Mouse (Mus musculus): ENCODE measurements around the gene Plcl1. TPM values are rescaled to one million over a fixed set of nuclear protein-coding genes. Genes with fewer than 3 reads are reported as not detected.
A peak's percentile ranks its signal among the peaks of the same experiment; 100 is the strongest.

Gene Plcl1
- polyA plus RNA-seq, 1 experiment from 2014 or later, result 4.4 TPM

DNA sequence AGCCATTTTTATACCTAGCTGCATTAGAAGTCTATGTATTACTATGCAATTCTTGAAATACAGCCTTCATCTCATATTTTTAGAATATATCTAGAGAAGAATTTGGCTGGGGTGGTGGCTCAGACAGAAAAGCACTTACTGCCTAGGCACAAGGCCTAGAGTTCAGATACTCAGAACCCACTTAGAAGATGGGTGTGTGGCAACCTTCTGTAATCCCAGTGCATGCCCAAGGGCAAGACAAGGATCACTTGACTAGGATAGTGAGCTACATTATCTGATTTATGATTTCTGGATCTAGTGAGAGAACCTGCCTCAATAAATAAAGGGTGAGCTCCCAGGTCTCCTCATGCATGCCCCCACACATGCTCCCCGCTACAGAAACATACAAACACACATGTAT, 294.3 kb downstream of the Plcl1 start:
- no peak overlapping the region for H3K4me3 ChIP-seq
- no peak for ATAC-seq (ENCODE audit: low read depth)
- H3K9ac ChIP-seq, result no peak overlapping the region
- H3K27me3 ChIP-seq, result no peaks in the 10 kb centered on the region
- WGBS, result 86% methylated on average over 1 of the region's 1 CpGs
- no peaks in the 10 kb centered on the region for H3K9me3 ChIP-seq
- H3K27ac ChIP-seq (replicated peaks), result no peak overlapping the region
- peaks cover 16% of the 10 kb centered on the region for H3K4me1 ChIP-seq (replicated peaks)
- H3K36me3 ChIP-seq, result 0 out of 2 replicates have a peak, but pooled peaks cover 7% of the 10 kb centered on the region
- no peak overlapping the region for H3K4me2 ChIP-seq

GRCm38 (mm10) chr1:55700726-55701125, 295.0 kb downstream of the Plcl1 start:
- Histone ChIP-seq H3K4me3 (no peak overlapping the region), H3K4me2 (no peak overlapping the region), H3K27me3 (no peaks in the 10 kb centered on the region), H3K9ac (no peak overlapping the region), H3K9me3 (no peaks in the 10 kb centered on the region), H3K4me1 (replicated peaks) (peaks cover 23% of the 10 kb centered on the region), H3K27ac (replicated peaks) (no peak overlapping the region), H3K36me3 (0 out of 2 replicates have a peak, but pooled peaks cover 7% of the 10 kb centered on the region)
- WGBS, result 22% methylated on average over 6 of the region's 6 CpGs
- ATAC-seq (ENCODE audit: low read depth), result no peak

GRCm38 (mm10) chr1:55701601-55702000, 295.9 kb downstream of the Plcl1 start:
- Histone ChIP-seq H3K4me2 (no peak overlapping the region), H3K27ac (replicated peaks) (no peak overlapping the region), H3K9me3 (no peaks in the 10 kb centered on the region), H3K36me3 (0 out of 2 replicates have a peak, but pooled peaks cover 4% of the 10 kb centered on the region), H3K9ac (no peak overlapping the region), H3K27me3 (no peaks in the 10 kb centered on the region), H3K4me1 (replicated peaks) (peaks cover 28% of the 10 kb centered on the region), H3K4me3 (no peak overlapping the region)
- WGBS, result 69% methylated on average over 6 of the region's 6 CpGs
- ATAC-seq (ENCODE audit: low read depth), result no peak

- H3K27ac ChIP-seq (replicated peaks), result no peak overlapping the region
- H3K36me3 ChIP-seq, result no peaks in the 10 kb centered on the region
- no peak for ATAC-seq (ENCODE audit: low read depth)
- no peaks in the 10 kb centered on the region for H3K27me3 ChIP-seq
- no peak overlapping the region for H3K4me2 ChIP-seq
- no peaks in the 10 kb centered on the region for H3K9me3 ChIP-seq
- peaks cover 28% of the 10 kb centered on the region for H3K4me1 ChIP-seq (replicated peaks)
- no peak overlapping the region for H3K4me3 ChIP-seq
- no peak overlapping the region for H3K9ac ChIP-seq
- WGBS, result 45% methylated on average over 3 of the region's 3 CpGs
These were observed 296.4 kb downstream of the Plcl1 start for GRCm38 (mm10) chr1:55702106-55702505.

DNA sequence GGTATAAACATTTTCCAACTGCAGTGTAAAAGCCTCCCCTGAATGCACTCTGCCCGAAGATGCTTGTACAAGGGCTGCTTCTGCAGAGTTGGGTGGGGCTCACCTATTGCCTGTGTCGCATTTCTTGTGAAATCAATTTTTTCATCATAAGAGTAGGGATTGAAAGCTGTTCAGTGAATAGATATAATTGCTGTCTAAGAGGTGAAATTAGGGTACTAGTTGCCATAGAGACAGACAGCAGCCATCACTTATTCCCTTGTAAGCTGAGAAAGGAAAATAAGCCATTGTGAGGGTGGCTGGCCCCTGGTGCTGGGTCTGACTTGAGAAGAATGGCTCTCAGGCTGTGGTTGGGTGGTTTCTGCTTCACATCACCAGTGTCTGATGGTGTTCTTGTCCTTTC, 299.0 kb downstream of the Plcl1 start:
- H3K4me1 ChIP-seq (replicated peaks), result peaks cover 28% of the 10 kb centered on the region
- WGBS, result 20% methylated on average over 2 of the region's 2 CpGs
- no peak overlapping the region; the same call in 1 of the 2 replicates for H3K27ac ChIP-seq (replicated peaks)
- H3K4me3 ChIP-seq, result no peak overlapping the region
- H3K9me3 ChIP-seq, result no peaks in the 10 kb centered on the region
- peak; percentile 70; the same call in 1 of the 2 replicates for ATAC-seq (ENCODE audit: low read depth)
- H3K36me3 ChIP-seq, result no peaks in the 10 kb centered on the region
- H3K27me3 ChIP-seq, result no peaks in the 10 kb centered on the region
- no peak overlapping the region for H3K9ac ChIP-seq
- no peak overlapping the region for H3K4me2 ChIP-seq

DNA sequence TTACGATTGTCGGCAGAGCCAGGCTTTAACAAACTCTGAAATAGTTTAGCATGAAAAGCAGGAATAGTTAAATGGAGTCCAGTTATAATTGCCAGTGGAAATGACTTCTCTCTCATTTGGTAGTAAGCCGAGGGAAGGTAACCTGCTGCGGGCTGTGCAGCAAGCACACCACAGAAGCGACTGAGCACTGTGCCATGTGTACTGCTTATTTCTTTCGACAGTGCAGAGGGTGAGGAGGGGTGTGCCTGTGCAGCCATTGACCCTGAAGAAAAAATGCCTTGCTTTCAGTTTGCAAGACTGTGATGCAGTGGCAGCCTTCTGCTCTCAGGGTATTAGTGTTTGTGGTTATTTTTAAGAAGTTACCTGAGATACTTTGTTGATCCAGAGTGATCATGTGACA, 299.5 kb downstream of the Plcl1 start:
- 41% methylated on average over 6 of the region's 6 CpGs for WGBS
- no peak overlapping the region; the same call in 1 of the 2 replicates for H3K27ac ChIP-seq (replicated peaks)

GRCm38 (mm10) chr1:55705756-55706155, 300.0 kb downstream of the Plcl1 start:
- no peak overlapping the region for H3K4me3 ChIP-seq
- H3K9ac ChIP-seq, result no peak overlapping the region
- no peak overlapping the region for H3K4me2 ChIP-seq
- no peaks in the 10 kb centered on the region for H3K36me3 ChIP-seq
- peaks cover 25% of the 10 kb centered on the region for H3K4me1 ChIP-seq (replicated peaks)
- no peaks in the 10 kb centered on the region for H3K27me3 ChIP-seq
- 22% methylated on average over 3 of the region's 3 CpGs for WGBS
- no peak overlapping the region for H3K27ac ChIP-seq (replicated peaks)
- no peaks in the 10 kb centered on the region for H3K9me3 ChIP-seq
- no peak for ATAC-seq (ENCODE audit: low read depth)

More for the DNA sequence above, 299.5 kb downstream of the Plcl1 start:
- Histone ChIP-seq H3K36me3 (no peaks in the 10 kb centered on the region), H3K4me2 (0 out of 2 replicates have a peak overlapping the region, but pooled peaks have one; percentile 1), H3K4me3 (no peak overlapping the region), H3K4me1 (replicated peaks) (peaks cover 28% of the 10 kb centered on the region), H3K9me3 (no peaks in the 10 kb centered on the region), H3K9ac (no peak overlapping the region), H3K27me3 (no peaks in the 10 kb centered on the region)
- 0 out of 2 replicates have a peak, but pooled peaks have one; percentile 62 for ATAC-seq (ENCODE audit: low read depth)

GRCm38 (mm10) chr1:55706933-55707332, 301.2 kb downstream of the Plcl1 start:
- Histone ChIP-seq H3K9ac (no peak overlapping the region), H3K4me2 (no peak overlapping the region), H3K27ac (replicated peaks) (no peak overlapping the region), H3K36me3 (no peaks in the 10 kb centered on the region), H3K4me3 (no peak overlapping the region), H3K4me1 (replicated peaks) (peaks cover 17% of the 10 kb centered on the region), H3K9me3 (no peaks in the 10 kb centered on the region), H3K27me3 (no peaks in the 10 kb centered on the region)
- no peak for ATAC-seq (ENCODE audit: low read depth)
- WGBS, result 30% methylated on average over 1 of the region's 1 CpGs

DNA sequence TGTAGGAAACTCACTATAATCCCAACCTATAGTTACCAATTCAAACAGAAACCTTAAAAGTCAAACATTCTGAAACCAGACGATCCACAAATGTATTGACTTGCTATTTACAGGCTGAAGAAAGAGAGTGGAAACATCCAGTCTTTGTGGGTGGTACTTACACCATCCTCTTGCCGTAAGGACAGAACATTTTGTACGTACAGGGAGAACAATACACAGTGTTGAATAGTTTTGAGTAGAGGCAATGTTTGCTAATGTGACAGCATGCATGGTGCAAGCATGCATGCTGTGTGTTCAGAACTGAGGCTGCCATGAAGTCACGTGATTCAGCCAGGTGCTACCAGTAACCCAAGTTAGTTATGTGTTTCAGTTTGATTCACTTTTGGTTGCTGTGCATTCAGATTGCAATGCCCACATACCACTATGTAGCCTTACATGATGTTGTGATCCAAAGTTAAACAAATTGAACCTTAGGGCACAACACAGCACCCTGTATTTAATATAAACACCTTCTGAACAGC, 311.6 kb downstream of the Plcl1 start:
- no peak for ATAC-seq (ENCODE audit: low read depth)
- 72% methylated on average over 4 of the region's 4 CpGs for WGBS

DNA sequence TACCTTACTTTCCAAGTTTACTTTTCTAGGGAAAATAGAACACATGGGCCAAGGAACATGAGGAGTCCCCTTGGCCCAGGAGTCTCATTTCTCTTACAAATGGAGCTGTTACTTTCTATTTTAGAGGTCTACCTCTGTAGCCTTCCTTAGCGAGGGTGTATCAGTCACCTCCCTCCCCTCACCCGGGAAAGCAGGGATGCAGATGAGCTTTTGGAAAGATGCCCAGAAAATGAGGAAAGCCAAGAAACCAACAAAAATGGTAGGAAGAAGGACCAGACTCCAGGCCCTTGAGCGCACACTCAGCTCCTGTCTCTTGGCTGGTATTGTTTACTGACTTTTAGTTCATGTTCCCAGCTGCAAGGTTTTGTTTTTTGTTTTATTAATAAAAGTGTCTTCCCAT, 319.7 kb downstream of the Plcl1 start:
- no peak overlapping the region for H3K4me2 ChIP-seq
- no peaks in the 10 kb centered on the region for H3K36me3 ChIP-seq
- no peak for ATAC-seq (ENCODE audit: low read depth)
- H3K4me3 ChIP-seq, result no peak overlapping the region
- H3K27me3 ChIP-seq, result no peaks in the 10 kb centered on the region
- H3K4me1 ChIP-seq (replicated peaks), result no peaks in the 10 kb centered on the region
- H3K27ac ChIP-seq (replicated peaks), result no peak overlapping the region
- 65% methylated on average over 3 of the region's 3 CpGs for WGBS
- 0 out of 2 replicates have a peak, but pooled peaks cover 3% of the 10 kb centered on the region for H3K9me3 ChIP-seq
- no peak overlapping the region for H3K9ac ChIP-seq

More for the DNA sequence above, 311.6 kb downstream of the Plcl1 start:
- H3K4me2 ChIP-seq, result no peak overlapping the region
- no peaks in the 10 kb centered on the region for H3K36me3 ChIP-seq
- no peaks in the 10 kb centered on the region for H3K4me1 ChIP-seq (replicated peaks)
- no peak overlapping the region for H3K27ac ChIP-seq (replicated peaks)
- H3K9ac ChIP-seq, result no peak overlapping the region
- no peaks in the 10 kb centered on the region for H3K9me3 ChIP-seq
- no peaks in the 10 kb centered on the region for H3K27me3 ChIP-seq
- no peak overlapping the region for H3K4me3 ChIP-seq

DNA sequence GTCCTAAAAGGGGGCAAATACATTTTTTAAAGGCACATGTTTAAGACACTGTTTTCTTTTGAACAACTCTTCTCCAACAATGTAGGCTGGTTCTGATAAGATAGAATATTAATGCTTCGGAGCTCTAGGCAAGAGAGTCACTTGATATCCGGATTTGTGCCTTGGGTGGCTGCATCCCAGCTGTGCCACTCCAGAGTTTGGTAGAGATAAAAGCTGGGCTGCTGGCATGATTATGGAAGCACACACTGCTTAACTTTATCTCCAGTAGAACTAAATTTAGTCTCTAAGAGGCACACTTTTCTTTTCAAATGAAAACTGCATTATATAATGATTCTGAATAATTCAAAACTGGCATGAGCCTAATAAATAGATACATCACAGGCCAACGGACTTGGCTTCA, 323.6 kb downstream of the Plcl1 start:
- H3K4me1 ChIP-seq (replicated peaks), result no peaks in the 10 kb centered on the region
- H3K4me2 ChIP-seq, result no peak overlapping the region
- no peaks in the 10 kb centered on the region for H3K27me3 ChIP-seq
- H3K4me3 ChIP-seq, result no peak overlapping the region
- H3K36me3 ChIP-seq, result no peaks in the 10 kb centered on the region
- no peak overlapping the region for H3K9ac ChIP-seq
- WGBS, result 93% methylated on average over 3 of the region's 3 CpGs
- no peak overlapping the region for H3K27ac ChIP-seq (replicated peaks)
- no peak for ATAC-seq (ENCODE audit: low read depth)
- 0 out of 2 replicates have a peak, but pooled peaks cover 3% of the 10 kb centered on the region for H3K9me3 ChIP-seq

- Histone ChIP-seq H3K4me3 (no peak overlapping the region), H3K27me3 (no peaks in the 10 kb centered on the region), H3K4me2 (no peak overlapping the region), H3K9me3 (0 out of 2 replicates have a peak, but pooled peaks cover 3% of the 10 kb centered on the region), H3K4me1 (replicated peaks) (no peaks in the 10 kb centered on the region), H3K27ac (replicated peaks) (no peak overlapping the region), H3K36me3 (no peaks in the 10 kb centered on the region), H3K9ac (no peak overlapping the region)
- no peak for ATAC-seq (ENCODE audit: low read depth)
- 79% methylated on average over 3 of the region's 3 CpGs for WGBS
These were observed 327.2 kb downstream of the Plcl1 start for GRCm38 (mm10) chr1:55732951-55733350.
